Mouse (Mus musculus) hindbrain, embryonic 10.5 days (tissue): ENCODE results near the gene Etfbkmt. TPM values are rescaled to one million over a fixed set of nuclear protein-coding genes. Genes with fewer than 3 reads are reported as not detected.
"Not testable (repeated sequence)": the region's sequence is repeated elsewhere in the genome, so short reads cannot be mapped to it uniquely, and the experiment has no call there.

Experiments
- DNase-seq: peaks from one replicate; pipeline ENCODE4 v3.0.0-alpha.2; 2017; ENCODE audit warnings: low spot score
- H3K27ac ChIP-seq: fragments of 300-500 bp; sonication (generic); 2 replicates; pipeline ENCODE4 v1.5.1; 2016; ENCODE audit warnings: mild to moderate bottlenecking, moderate library complexity
- H3K27me3 ChIP-seq: fragments of 300-500 bp; sonication (generic); 2 replicates; pipeline ENCODE4 v1.6.1; 2016; ENCODE audit warnings: mild to moderate bottlenecking; ENCODE audit not compliant: poor library complexity, insufficient read depth, severe bottlenecking
- H3K36me3 ChIP-seq: fragments of 300-500 bp; sonication (generic); 2 replicates; pipeline ENCODE4 v1.6.1; 2016; ENCODE audit warnings: mild to moderate bottlenecking, moderate library complexity
- H3K4me1 ChIP-seq: fragments of 300-500 bp; sonication (generic); replicated peaks from 2 replicates; pipeline ENCODE4 v1.6.1; 2016; ENCODE audit warnings: mild to moderate bottlenecking
- H3K4me3 ChIP-seq: fragments of 300-500 bp; sonication (generic); 2 replicates; pipeline ENCODE4 v1.5.1; 2016; ENCODE audit warnings: mild to moderate bottlenecking, moderate library complexity
- H3K9me3 ChIP-seq: fragments of 300-500 bp; sonication (generic); 2 replicates; pipeline ENCODE4 v1.6.1; 2016; ENCODE audit warnings: mild to moderate bottlenecking, moderate library complexity
- WGBS: fragments of 180-500 bp; shearing (Covaris S2); methylation state at CpG from one replicate; pipeline ENCODE4 v1.1.7; 2016; 5-methylcytosine and 5-hydroxymethylcytosine counted together
- polyA plus RNA-seq: library from polyadenylated mRNA; unstranded; fragments of >200 nt; fragmentation: Nextera tagmentation; extraction: Ambion mirVana; gene quantifications from 2 replicates; pipeline ENCODE4 v1.2.1, GENCODE M21; 2016

Etfbkmt gene
- polyA plus RNA-seq, 1 experiment from 2014 or later, result 8.8 TPM

DNA sequence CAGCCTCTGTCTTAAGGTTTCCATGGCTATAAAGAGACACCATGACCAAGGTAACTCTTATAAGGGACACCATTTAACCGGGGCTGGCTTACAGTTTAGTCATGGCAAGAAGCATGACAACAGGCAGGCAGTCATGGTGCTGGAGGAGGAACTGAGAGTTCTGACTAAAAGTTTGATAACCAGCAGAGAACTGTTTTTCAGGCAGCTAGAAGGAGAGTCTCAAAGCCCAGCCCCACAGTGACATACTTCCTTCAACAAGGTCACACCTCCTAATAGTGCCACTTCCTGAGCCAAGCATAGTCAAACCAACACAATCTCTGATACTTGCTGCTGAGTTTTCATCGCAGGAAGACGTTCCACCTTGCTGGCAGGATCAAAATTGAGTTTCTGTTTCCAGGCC, 638 bp upstream of the Etfbkmt start:
- Histone ChIP-seq H3K36me3 (peaks cover 5% of the 10 kb centered on the region), H3K4me1 (peaks cover 20% of the 10 kb centered on the region), H3K9me3 (no peaks in the 10 kb centered on the region), H3K4me3 (no peak overlapping the region), H3K27me3 (no peaks in the 10 kb centered on the region), H3K27ac (no peak overlapping the region)
- 89% methylated on average over 3 of the region's 3 CpGs for WGBS
- no peak for DNase-seq

- Histone ChIP-seq H3K4me3 (peak overlapping the region; percentile 61), H3K27ac (peak overlapping the region; percentile 86), H3K27me3 (no peaks in the 10 kb centered on the region)
These were observed 1.9 kb downstream of the Etfbkmt start for GRCm38 (mm10) chr6:149141393-149142173.

DNA sequence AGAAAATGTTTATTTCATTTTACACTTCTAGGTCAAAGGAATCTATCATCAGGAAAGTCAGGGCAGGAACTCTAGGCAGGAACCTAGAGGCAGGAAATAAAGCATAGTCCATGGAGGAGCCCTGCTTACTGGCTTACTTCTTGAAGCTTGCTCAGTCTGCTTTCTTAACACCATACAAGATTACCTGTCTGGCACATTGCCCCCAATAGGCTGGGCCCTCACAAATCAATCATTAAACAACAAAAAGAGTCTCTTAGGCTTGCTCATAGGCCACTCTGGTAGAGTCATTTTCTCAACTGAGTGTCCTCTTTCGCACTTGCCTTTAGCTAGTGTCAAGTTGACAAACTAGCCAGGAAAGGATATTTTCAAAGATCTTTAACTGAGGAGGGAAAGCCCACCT, 5.5 kb downstream of the Etfbkmt start:
- H3K9me3 ChIP-seq, result no peaks in the 10 kb centered on the region
- peaks cover 11% of the 10 kb centered on the region for H3K4me1 ChIP-seq
- peaks cover 26% of the 10 kb centered on the region for H3K36me3 ChIP-seq
- H3K4me3 ChIP-seq, result no peak overlapping the region
- H3K27me3 ChIP-seq, result no peaks in the 10 kb centered on the region
- H3K27ac ChIP-seq, result no peak overlapping the region
- DNase-seq, result no peak
- WGBS, result 94% methylated on average over 1 of the region's 1 CpGs

More at GRCm38 (mm10) chr6:149141393-149142173, 1.9 kb downstream of the Etfbkmt start:
- peak; percentile 89 for DNase-seq
- Histone ChIP-seq H3K36me3 (peaks cover 26% of the 10 kb centered on the region), H3K9me3 (no peaks in the 10 kb centered on the region), H3K4me1 (peaks cover 11% of the 10 kb centered on the region)
- 8% methylated on average over 36 of the region's 36 CpGs for WGBS

GRCm38 (mm10) chr6:149148436-149149229, 9.0 kb downstream of the Etfbkmt start:
- WGBS, result 90% methylated on average over 7 of the region's 7 CpGs
- Histone ChIP-seq H3K27me3 (no peaks in the 10 kb centered on the region), H3K4me3 (no peak overlapping the region), H3K27ac (no peak overlapping the region), H3K4me1 (no peaks in the 10 kb centered on the region), H3K9me3 (no peaks in the 10 kb centered on the region), H3K36me3 (peaks cover 38% of the 10 kb centered on the region)
- no peak for DNase-seq

GRCm38 (mm10) chr6:149152119-149152518, 12.5 kb downstream of the Etfbkmt start:
- no peak overlapping the region for H3K4me3 ChIP-seq
- no peaks in the 10 kb centered on the region for H3K9me3 ChIP-seq
- WGBS, result 92% methylated on average over 2 of the region's 2 CpGs
- no peak overlapping the region for H3K27ac ChIP-seq
- H3K4me1 ChIP-seq, result peaks cover 12% of the 10 kb centered on the region
- DNase-seq, result no peak
- H3K36me3 ChIP-seq, result peaks cover 28% of the 10 kb centered on the region
- H3K27me3 ChIP-seq, result no peaks in the 10 kb centered on the region

- WGBS, result 48% methylated on average over 6 of the region's 6 CpGs
- peaks cover 12% of the 10 kb centered on the region for H3K4me1 ChIP-seq
- no peak overlapping the region for H3K4me3 ChIP-seq
- H3K27ac ChIP-seq, result peak overlapping the region; percentile 40; the same call in 1 of the 2 replicates
- DNase-seq, result no peak
- no peaks in the 10 kb centered on the region for H3K27me3 ChIP-seq
- peaks cover 42% of the 10 kb centered on the region for H3K36me3 ChIP-seq
- no peaks in the 10 kb centered on the region for H3K9me3 ChIP-seq
These were observed 13.9 kb downstream of the Etfbkmt start for GRCm38 (mm10) chr6:149153473-149154115.

DNA sequence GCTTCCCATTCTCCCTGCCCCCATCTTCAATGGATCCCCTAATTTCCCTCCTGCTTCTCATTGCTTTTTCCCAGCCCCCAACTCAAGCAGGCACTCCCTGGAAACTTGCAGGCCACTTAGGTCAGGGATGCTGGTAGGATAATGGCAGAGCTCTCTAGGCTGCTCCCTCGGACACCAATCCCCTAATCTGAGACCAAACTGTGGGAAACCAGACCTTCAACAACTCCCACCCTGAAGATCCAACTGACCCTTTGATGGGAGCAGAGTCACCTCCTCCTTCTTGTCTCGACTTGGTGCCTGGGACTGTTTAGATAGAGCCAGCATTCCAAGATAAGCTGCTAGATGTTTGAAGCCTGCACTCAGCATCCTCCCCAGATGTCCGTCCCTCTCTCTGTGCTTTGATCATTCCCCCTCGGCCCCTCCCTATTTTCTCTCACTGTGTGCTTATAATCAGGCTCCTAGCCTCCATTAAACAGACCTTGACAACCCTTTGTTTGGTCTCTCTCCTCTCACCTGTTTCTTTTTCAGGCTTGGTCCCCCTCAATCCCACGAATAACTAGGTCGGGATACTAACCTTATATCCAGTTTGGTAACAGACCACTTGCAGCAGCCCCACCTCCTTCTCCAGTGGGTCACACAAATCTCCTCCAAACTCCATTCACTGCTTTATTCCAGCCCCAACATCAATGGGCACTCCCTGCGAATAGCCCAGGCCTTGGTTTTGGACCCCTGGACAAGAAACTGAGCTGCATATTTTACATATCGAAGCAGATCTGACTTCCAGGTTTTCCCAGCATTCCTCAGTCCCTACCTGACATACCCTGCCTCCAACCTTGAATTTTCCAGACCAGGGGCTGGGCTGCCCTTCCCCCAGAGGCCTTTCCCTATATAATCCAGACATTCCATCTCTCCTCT, 14.7 kb downstream of the Etfbkmt start:
- H3K4me3 ChIP-seq, result no peak overlapping the region
- H3K4me1 ChIP-seq, result peaks cover 12% of the 10 kb centered on the region
- H3K27me3 ChIP-seq, result no peaks in the 10 kb centered on the region
- DNase-seq, result no peak
- no peaks in the 10 kb centered on the region for H3K9me3 ChIP-seq
- H3K27ac ChIP-seq, result peak overlapping the region; percentile 40
- H3K36me3 ChIP-seq, result peaks cover 49% of the 10 kb centered on the region
- 28% methylated on average over 8 of the region's 8 CpGs for WGBS

DNA sequence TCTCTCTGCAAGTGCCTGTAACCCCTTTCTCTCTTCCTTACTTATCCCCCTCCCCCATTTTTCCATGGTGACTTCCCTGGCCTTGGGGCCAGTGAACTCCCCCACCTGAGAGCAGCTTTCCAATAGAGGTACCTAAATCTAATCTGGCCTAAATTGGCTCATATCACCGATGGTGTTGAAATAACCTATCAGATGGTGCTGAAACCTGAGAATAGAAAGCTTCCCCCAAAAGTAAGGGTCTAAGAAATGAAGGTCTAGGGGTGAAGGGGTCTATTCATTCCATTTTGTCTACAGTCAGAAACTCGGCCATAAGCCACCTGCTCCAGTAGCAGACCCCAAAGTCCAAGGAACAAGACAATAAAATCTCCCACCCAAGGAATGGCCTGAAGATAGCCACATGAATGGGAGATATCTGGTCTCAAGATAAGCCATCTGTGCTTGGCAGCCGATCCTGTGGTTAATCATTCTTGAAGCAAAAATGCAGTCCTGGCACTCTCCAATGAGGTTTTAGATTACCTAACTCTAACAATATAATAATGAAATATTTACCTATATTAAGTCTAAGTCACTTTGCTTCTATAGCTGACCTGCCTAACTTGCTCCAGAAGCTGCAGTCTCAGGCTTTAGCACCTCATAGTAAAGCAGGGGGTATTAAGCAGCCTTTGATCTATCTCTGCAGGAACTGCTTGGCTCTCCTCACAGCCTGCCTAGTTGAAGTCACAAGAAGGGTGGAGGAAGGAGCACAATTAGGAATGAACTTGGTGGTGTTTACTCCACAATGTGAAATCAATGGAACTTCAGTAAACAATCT, 15.6 kb downstream of the Etfbkmt start:
- peaks cover 56% of the 10 kb centered on the region for H3K36me3 ChIP-seq
- H3K4me3 ChIP-seq, result no peak overlapping the region
- H3K27me3 ChIP-seq, result no peaks in the 10 kb centered on the region
- WGBS, result 73% methylated on average over 3 of the region's 3 CpGs
- peaks cover 12% of the 10 kb centered on the region for H3K4me1 ChIP-seq
- DNase-seq, result no peak
- peak overlapping the region; percentile 40; the same call in 1 of the 2 replicates for H3K27ac ChIP-seq
- H3K9me3 ChIP-seq, result no peaks in the 10 kb centered on the region

DNA sequence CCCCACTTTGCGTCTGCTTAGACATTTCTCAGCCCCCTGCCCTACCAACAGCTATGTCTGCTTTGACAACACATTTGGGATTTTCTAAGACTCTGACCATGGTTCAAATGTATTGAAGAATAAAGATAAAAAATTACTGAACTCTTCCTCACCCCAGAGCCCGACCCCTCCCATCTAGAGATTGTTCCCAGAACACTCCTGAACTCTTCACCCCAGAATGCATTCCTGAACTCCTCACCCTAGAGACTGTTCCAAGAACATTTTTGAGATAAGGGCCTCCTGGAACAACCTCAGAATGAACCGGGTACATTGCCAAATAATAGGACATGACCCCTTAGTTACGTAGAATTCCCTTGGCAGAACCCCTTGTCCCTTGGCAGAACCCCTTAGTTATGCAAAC, 27.4 kb downstream of the Etfbkmt start:
- DNase-seq, H3K4me1 ChIP-seq, H3K4me3 ChIP-seq, H3K27me3 ChIP-seq, H3K9me3 ChIP-seq, H3K27ac ChIP-seq: not testable (repeated sequence)
- 93% methylated on average over 3 of the region's 4 CpGs for WGBS
- H3K36me3 ChIP-seq, result peaks cover 87% of the 10 kb centered on the region

DNA sequence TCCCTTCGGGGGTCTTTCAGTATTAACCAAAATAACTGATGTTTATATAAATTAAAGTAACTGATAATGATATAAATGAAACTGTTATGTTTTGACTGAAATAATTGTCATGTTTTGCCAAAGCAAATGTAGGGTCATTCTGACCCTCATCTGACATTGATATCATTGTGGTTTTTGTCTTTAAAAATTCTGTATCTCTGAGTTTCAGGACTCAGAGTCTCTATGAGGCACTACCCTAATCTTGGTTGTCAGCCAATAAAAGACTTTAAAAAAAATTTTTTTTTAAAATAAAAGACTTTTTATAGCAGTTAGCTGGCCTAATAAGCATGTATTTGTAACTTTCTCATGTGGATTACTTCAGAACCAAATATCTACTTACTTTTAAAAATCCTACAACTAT, 28.0 kb downstream of the Etfbkmt start:
- no peaks in the 10 kb centered on the region for H3K4me1 ChIP-seq
- H3K9me3 ChIP-seq, result no peaks in the 10 kb centered on the region
- H3K4me3 ChIP-seq, result no peak overlapping the region
- no peak overlapping the region for H3K27ac ChIP-seq
- no peaks in the 10 kb centered on the region for H3K27me3 ChIP-seq
- H3K36me3 ChIP-seq, result peaks cover 86% of the 10 kb centered on the region
- DNase-seq, result no peak
- 93% methylated on average over 1 of the region's 1 CpGs for WGBS

- no peak for DNase-seq
- peaks cover 83% of the 10 kb centered on the region for H3K36me3 ChIP-seq
- H3K4me1 ChIP-seq, result no peaks in the 10 kb centered on the region
- H3K27ac ChIP-seq, result no peak overlapping the region
- H3K9me3 ChIP-seq, result no peaks in the 10 kb centered on the region
- H3K27me3 ChIP-seq, result no peaks in the 10 kb centered on the region
- no peak overlapping the region for H3K4me3 ChIP-seq
- 93% methylated on average over 2 of the region's 2 CpGs for WGBS
These were observed 28.8 kb downstream of the Etfbkmt start for GRCm38 (mm10) chr6:149168436-149168835.
